Comparison of ENCODE assay signal across 23 mouse cellular contexts in genomic region chr14:118239351-118239750, GRCm38 (mm10). TPM values are rescaled to one million over a fixed set of nuclear protein-coding genes. Genes with fewer than 3 reads are reported as not detected.
A peak's percentile ranks its signal among the peaks of the same experiment; 100 is the strongest.
DNase-seq lines count a peak whose midpoint lies in the region; ATAC-seq and TF ChIP-seq lines count a peak whose summit lies in the region.
"Had no signal": no experiment of that assay in that cellular context is flagged by ENCODE, and none has a peak within 500 bp of the region (broad histone marks: within the 10 kb centered on the region; RNA-seq: fewer than 3 reads in every experiment).

No protein-coding gene starts in this region.

- H3K9me3 ChIP-seq in forebrain, postnatal 0 days (ENCODE audit: low read length) = peaks cover 9% of the 10 kb centered on the region; the same call in 1 of the 2 replicates
- peaks cover 15% of the 10 kb centered on the region for H3K9me3 ChIP-seq in forebrain, embryonic 13.5 days (replicated peaks)
- H3K9me3 ChIP-seq in neural tube, embryonic 11.5 days (ENCODE audit: control insufficient read depth, low read length) = peaks cover 12% of the 10 kb centered on the region; the same call in 1 of the 2 replicates
- H3K9me3 ChIP-seq in midbrain, embryonic 12.5 days = peaks cover 18% of the 10 kb centered on the region

- H3K27me3 ChIP-seq in forebrain, postnatal 0 days (ENCODE audit: insufficient read depth, low read length) = no peaks in the 10 kb centered on the region; the same call in 1 of the 2 replicates
- H3K27me3 ChIP-seq in forebrain, embryonic 13.5 days = peaks cover 29% of the 10 kb centered on the region
- peaks cover 34% of the 10 kb centered on the region for H3K27me3 ChIP-seq in neural tube, embryonic 11.5 days (ENCODE audit: control insufficient read depth, insufficient read depth, low read length)
- peaks cover 35% of the 10 kb centered on the region for H3K27me3 ChIP-seq in midbrain, embryonic 12.5 days
- peaks cover 23% of the 10 kb centered on the region for H3K27me3 ChIP-seq in thymus, adult 2 months (ENCODE audit: control insufficient read depth, insufficient read depth, low read length)

- no peak overlapping the region for H3K4me2 ChIP-seq in forebrain, postnatal 0 days (ENCODE audit: low read depth)
- no peak overlapping the region for H3K4me2 ChIP-seq in forebrain, embryonic 13.5 days
- no peak overlapping the region for H3K4me2 ChIP-seq in neural tube, embryonic 11.5 days (ENCODE audit: low read depth)
- H3K4me2 ChIP-seq in midbrain, embryonic 12.5 days (replicated peaks) = peak overlapping the region; percentile 42

- WGBS in forebrain, postnatal 0 days = 13% methylated on average over 8 of the region's 8 CpGs
- WGBS in forebrain, embryonic 13.5 days = 13% methylated on average over 8 of the region's 8 CpGs
- 8% methylated on average over 8 of the region's 8 CpGs for WGBS in neural tube, embryonic 11.5 days
- 15% methylated on average over 7 of the region's 8 CpGs for WGBS in midbrain, embryonic 12.5 days
- 16% methylated on average over 8 of the region's 8 CpGs for WGBS in thymus, adult 2 months

- DNase-seq in forebrain, postnatal 0 days = peak; percentile 14
- peak; percentile 22 for DNase-seq in neural tube, embryonic 11.5 days (ENCODE audit: low spot score)
- DNase-seq in neural tube, embryonic 10.5 days (ENCODE audit: extremely low spot score, low spot score) = no peak
- no peak for DNase-seq in cerebellum, adult 18-20 months
- DNase-seq in thymus, adult 2 months = no peak
- DNase-seq: gastrocnemius, postnatal 36 days; kidney, adult 18-20 months; kidney, postnatal 10 days; liver, postnatal 0 days; lung, postnatal 10 days; right cerebral cortex, postnatal 14 days; spleen, adult 18-20 months; thymus, adult 18-20 months had no signal

- H3K4me3 ChIP-seq in forebrain, postnatal 0 days (ENCODE audit: low read depth, low read length) = no peak overlapping the region
- no peak overlapping the region for H3K4me3 ChIP-seq in forebrain, embryonic 13.5 days
- H3K4me3 ChIP-seq in neural tube, embryonic 11.5 days (ENCODE audit: low read depth, low read length) = no peak overlapping the region
- H3K4me3 ChIP-seq in midbrain, embryonic 12.5 days = peak overlapping the region; percentile 7; the same call in 1 of the 2 replicates
- H3K4me3 ChIP-seq in thymus, adult 2 months (ENCODE audit: control insufficient read depth, insufficient read depth, low read length) = no peak overlapping the region
- H3K4me3 ChIP-seq: limb, embryonic 10.5 days had no signal

- H3K4me1 ChIP-seq in forebrain, postnatal 0 days (ENCODE audit: insufficient read depth) = peaks cover 9% of the 10 kb centered on the region; the same call in 1 of the 2 replicates
- peaks cover 34% of the 10 kb centered on the region for H3K4me1 ChIP-seq in forebrain, embryonic 13.5 days
- peaks cover 5% of the 10 kb centered on the region; the same call in 1 of the 2 replicates for H3K4me1 ChIP-seq in neural tube, embryonic 11.5 days (ENCODE audit: control insufficient read depth, insufficient read depth, low read length)
- H3K4me1 ChIP-seq in midbrain, embryonic 12.5 days = peaks cover 22% of the 10 kb centered on the region
- peaks cover 10% of the 10 kb centered on the region; the same call in 1 of the 2 replicates for H3K4me1 ChIP-seq in thymus, adult 2 months (replicated peaks; ENCODE audit: control insufficient read depth, insufficient read depth, low read length)

- H3K36me3 ChIP-seq in forebrain, postnatal 0 days (ENCODE audit: insufficient read depth) = no peaks in the 10 kb centered on the region; the same call in 1 of the 2 replicates
- H3K36me3 ChIP-seq in forebrain, embryonic 13.5 days (ENCODE audit: poor library complexity, severe bottlenecking) = peaks cover 12% of the 10 kb centered on the region
- H3K36me3 ChIP-seq in neural tube, embryonic 11.5 days (ENCODE audit: control insufficient read depth, insufficient read depth, low read length) = no peaks in the 10 kb centered on the region
- H3K36me3 ChIP-seq in midbrain, embryonic 12.5 days = peaks cover 19% of the 10 kb centered on the region
- no peaks in the 10 kb centered on the region for H3K36me3 ChIP-seq in thymus, adult 2 months (ENCODE audit: control insufficient read depth, insufficient read depth, low read length)
- H3K36me3 ChIP-seq: limb, embryonic 10.5 days had no signal

- ATAC-seq in forebrain, postnatal 0 days = no peak
- ATAC-seq in forebrain, embryonic 13.5 days = no peak
- ATAC-seq in neural tube, embryonic 11.5 days (ENCODE audit: insufficient read depth, low FRiP score, low TSS enrichment) = no peak
- ATAC-seq in midbrain, embryonic 12.5 days (ENCODE audit: low FRiP score, low read depth) = no peak
- ATAC-seq: forebrain, embryonic 16.5 days; liver, postnatal 0 days had no signal

- TF ChIP-seq POLR2A in thymus, adult 2 months (IDR thresholded peaks at IDR 0.05; ENCODE audit: control insufficient read depth, extremely low read depth, insufficient read depth, low read length, poor library complexity) = no peak

- no peak overlapping the region for H3K9ac ChIP-seq in forebrain, postnatal 0 days
- H3K9ac ChIP-seq in forebrain, embryonic 13.5 days = no peak overlapping the region
- H3K9ac ChIP-seq in neural tube, embryonic 11.5 days (ENCODE audit: low read length) = no peak overlapping the region
- H3K9ac ChIP-seq in midbrain, embryonic 12.5 days (replicated peaks) = no peak overlapping the region
- H3K9ac ChIP-seq: liver, postnatal 0 days had no signal

- peak; percentile 33 for TF ChIP-seq CTCF in forebrain, postnatal 0 days (IDR thresholded peaks at IDR 0.05; ENCODE audit: low read depth)
- TF ChIP-seq CTCF in thymus, adult 2 months (IDR thresholded peaks at IDR 0.05; ENCODE audit: borderline replicate concordance, control insufficient read depth, extremely low read depth, insufficient read depth, low read length, poor library complexity) = no peak

- H3K27ac ChIP-seq in forebrain, postnatal 0 days (ENCODE audit: low read depth, low read length) = no peak overlapping the region
- H3K27ac ChIP-seq in forebrain, embryonic 13.5 days = no peak overlapping the region
- H3K27ac ChIP-seq in neural tube, embryonic 11.5 days (ENCODE audit: low read depth, low read length) = no peak overlapping the region
- no peak overlapping the region for H3K27ac ChIP-seq in midbrain, embryonic 12.5 days (replicated peaks)
- H3K27ac ChIP-seq in thymus, adult 2 months (ENCODE audit: control insufficient read depth, insufficient read depth, low read length) = no peak overlapping the region
- H3K27ac ChIP-seq: limb, embryonic 10.5 days had no signal

RNA-seq across cellular contexts. Expression of gene Sox21, which starts 2.5 kb away (rescaled TPM):
- total RNA-seq in forebrain, postnatal 0 days (2014; rRNA removed) = 9.3 and 14.2 TPM in 2 replicates
- 3.3 and 4.3 TPM in 2 replicates for polyA plus RNA-seq in forebrain, postnatal 0 days (2015; fragmentation: Nextera tagmentation; extraction: Ambion mirVana)
- polyA plus RNA-seq in forebrain, embryonic 13.5 days (2015; fragmentation: Nextera tagmentation; extraction: Ambion mirVana) = 8.9 and 11.5 TPM in 2 replicates
- polyA plus RNA-seq in neural tube, embryonic 11.5 days (2014; fragmentation: Nextera tagmentation; extraction: Ambion mirVana) = 10.5 and 12.8 TPM in 2 replicates
- 34.8 and 35.5 TPM in 2 replicates for polyA plus RNA-seq in midbrain, embryonic 12.5 days (2016; fragmentation: Nextera tagmentation; extraction: Ambion mirVana)
- polyA plus RNA-seq in thymus, adult 2 months (2012; rRNA removed) = 0.59 and 1.0 TPM in 2 replicates
- total RNA-seq: gastrocnemius, postnatal 36 days; hematopoietic stem cell, adult 5-6 weeks; liver, adult 2 months; megakaryocyte progenitor cell, adult 5-6 weeks had no signal
- polyA plus RNA-seq: liver, adult 2 months; liver, postnatal 0 days had no signal

RNA-seq across cellular contexts. Expression of gene Gm9376, which starts 27.4 kb away (rescaled TPM):
- total RNA-seq in forebrain, postnatal 0 days (2014; rRNA removed) = not detected in 2 replicates
- polyA plus RNA-seq in forebrain, postnatal 0 days (2015; fragmentation: Nextera tagmentation; extraction: Ambion mirVana) = not detected in 2 replicates
- not detected in 2 replicates for polyA plus RNA-seq in forebrain, embryonic 13.5 days (2015; fragmentation: Nextera tagmentation; extraction: Ambion mirVana)
- not detected in 2 replicates for polyA plus RNA-seq in neural tube, embryonic 11.5 days (2014; fragmentation: Nextera tagmentation; extraction: Ambion mirVana)
- not detected in 2 replicates for polyA plus RNA-seq in midbrain, embryonic 12.5 days (2016; fragmentation: Nextera tagmentation; extraction: Ambion mirVana)
- not detected in 2 replicates for polyA plus RNA-seq in thymus, adult 2 months (2012; rRNA removed)
- total RNA-seq: gastrocnemius, postnatal 36 days; hematopoietic stem cell, adult 5-6 weeks; layer of hippocampus, adult 18-20 months; liver, adult 2 months; megakaryocyte progenitor cell, adult 5-6 weeks had no signal
- polyA plus RNA-seq: forebrain, embryonic 16.5 days; heart, embryonic 16.5 days; limb, embryonic 10.5 days; liver, adult 2 months; liver, postnatal 0 days; neural tube, embryonic 14.5 days had no signal

Comparison
In these comparisons a context has a peak if more than half of its experiments do, and no peak if none do; other contexts are left out.
1. DNase-seq: peak in forebrain, postnatal 0 days (single experiment) and neural tube, embryonic 11.5 days (single experiment); none in neural tube, embryonic 10.5 days (single experiment), cerebellum, adult 18-20 months (0 of 2) and thymus, adult 2 months (single experiment).